Mouse (Mus musculus): ENCODE measurements around the gene Pou2f2. TPM values are rescaled to one million over a fixed set of nuclear protein-coding genes. Genes with fewer than 3 reads are reported as not detected.

The Pou2f2 gene
- polyA plus RNA-seq, 1 experiment from 2014 or later: 2.3 TPM

- 79% methylated on average over 6 of the region's 6 CpGs for WGBS
- H3K9ac ChIP-seq (replicated peaks; ENCODE audit: low read depth, low read length): no peak overlapping the region
- H3K4me1 ChIP-seq (ENCODE audit: control insufficient read depth, insufficient read depth, low read length): no peaks in the 10 kb centered on the region
- no peak for ATAC-seq (ENCODE audit: insufficient number of reproducible peaks, insufficient read depth, low FRiP score, low read depth)
- H3K27me3 ChIP-seq (ENCODE audit: control insufficient read depth, insufficient read depth, low read length): peaks cover 38% of the 10 kb centered on the region
- no peaks in the 10 kb centered on the region for H3K36me3 ChIP-seq (ENCODE audit: control insufficient read depth, insufficient read depth, low read length)
- H3K27ac ChIP-seq (ENCODE audit: low read length): no peak overlapping the region
- H3K4me2 ChIP-seq (replicated peaks; ENCODE audit: low read depth, low read length): no peak overlapping the region
- no peaks in the 10 kb centered on the region for H3K9me3 ChIP-seq (ENCODE audit: control insufficient read depth, low read depth, low read length)
- H3K4me3 ChIP-seq (ENCODE audit: low read depth, low read length): no peak overlapping the region
These were observed 4.6 kb upstream of the Pou2f2 start for GRCm38 (mm10) chr7:25184091-25184490.

GRCm38 (mm10) chr7:25181814-25182213, 2.3 kb upstream of the Pou2f2 start:
- Histone ChIP-seq H3K27ac (ENCODE audit: low read length) (no peak overlapping the region), H3K4me1 (ENCODE audit: control insufficient read depth, insufficient read depth, low read length) (no peaks in the 10 kb centered on the region), H3K4me2 (replicated peaks; ENCODE audit: low read depth, low read length) (no peak overlapping the region), H3K36me3 (ENCODE audit: control insufficient read depth, insufficient read depth, low read length) (no peaks in the 10 kb centered on the region), H3K4me3 (ENCODE audit: low read depth, low read length) (no peak overlapping the region), H3K27me3 (ENCODE audit: control insufficient read depth, insufficient read depth, low read length) (peaks cover 55% of the 10 kb centered on the region), H3K9me3 (ENCODE audit: control insufficient read depth, low read depth, low read length) (no peaks in the 10 kb centered on the region), H3K9ac (replicated peaks; ENCODE audit: low read depth, low read length) (no peak overlapping the region)
- ATAC-seq (ENCODE audit: insufficient number of reproducible peaks, insufficient read depth, low FRiP score, low read depth): no peak
- 5% methylated on average over 21 of the region's 21 CpGs for WGBS

- H3K4me2 ChIP-seq (replicated peaks; ENCODE audit: low read depth, low read length): no peak overlapping the region
- H3K9me3 ChIP-seq (ENCODE audit: control insufficient read depth, low read depth, low read length): no peaks in the 10 kb centered on the region
- no peak for ATAC-seq (ENCODE audit: insufficient number of reproducible peaks, insufficient read depth, low FRiP score, low read depth)
- no peak overlapping the region for H3K27ac ChIP-seq (ENCODE audit: low read length)
- 2% methylated on average over 15 of the region's 15 CpGs for WGBS
- H3K36me3 ChIP-seq (ENCODE audit: control insufficient read depth, insufficient read depth, low read length): no peaks in the 10 kb centered on the region
- H3K27me3 ChIP-seq (ENCODE audit: control insufficient read depth, insufficient read depth, low read length): peaks cover 58% of the 10 kb centered on the region
- no peaks in the 10 kb centered on the region for H3K4me1 ChIP-seq (ENCODE audit: control insufficient read depth, insufficient read depth, low read length)
- no peak overlapping the region for H3K9ac ChIP-seq (replicated peaks; ENCODE audit: low read depth, low read length)
- no peak overlapping the region for H3K4me3 ChIP-seq (ENCODE audit: low read depth, low read length)
These were observed 1.8 kb upstream of the Pou2f2 start for GRCm38 (mm10) chr7:25181331-25181790.

- Histone ChIP-seq H3K4me3 (ENCODE audit: low read depth, low read length) (no peak overlapping the region), H3K27me3 (ENCODE audit: control insufficient read depth, insufficient read depth, low read length) (peaks cover 62% of the 10 kb centered on the region), H3K9me3 (ENCODE audit: control insufficient read depth, low read depth, low read length) (no peaks in the 10 kb centered on the region), H3K4me2 (replicated peaks; ENCODE audit: low read depth, low read length) (no peak overlapping the region), H3K9ac (replicated peaks; ENCODE audit: low read depth, low read length) (no peak overlapping the region), H3K4me1 (ENCODE audit: control insufficient read depth, insufficient read depth, low read length) (no peaks in the 10 kb centered on the region), H3K27ac (ENCODE audit: low read length) (no peak overlapping the region), H3K36me3 (ENCODE audit: control insufficient read depth, insufficient read depth, low read length) (no peaks in the 10 kb centered on the region)
- WGBS: 6% methylated on average over 6 of the region's 6 CpGs
- no peak for ATAC-seq (ENCODE audit: insufficient number of reproducible peaks, insufficient read depth, low FRiP score, low read depth)
These were observed 986 bp upstream of the Pou2f2 start for GRCm38 (mm10) chr7:25180512-25180911.

GRCm38 (mm10) chr7:25178787-25179605, 530 bp downstream of the Pou2f2 start:
- Histone ChIP-seq H3K27ac (ENCODE audit: low read length) (no peak overlapping the region), H3K4me1 (ENCODE audit: control insufficient read depth, insufficient read depth, low read length) (no peaks in the 10 kb centered on the region), H3K27me3 (ENCODE audit: control insufficient read depth, insufficient read depth, low read length) (peaks cover 57% of the 10 kb centered on the region), H3K9me3 (ENCODE audit: control insufficient read depth, low read depth, low read length) (no peaks in the 10 kb centered on the region), H3K4me3 (ENCODE audit: low read depth, low read length) (peak overlapping the region; percentile 37), H3K36me3 (ENCODE audit: control insufficient read depth, insufficient read depth, low read length) (no peaks in the 10 kb centered on the region), H3K4me2 (replicated peaks; ENCODE audit: low read depth, low read length) (peak overlapping the region; percentile 73), H3K9ac (replicated peaks; ENCODE audit: low read depth, low read length) (no peak overlapping the region)
- WGBS: 1% methylated on average over 56 of the region's 56 CpGs
- peak; percentile 56; the same call in 1 of the 2 replicates for ATAC-seq (ENCODE audit: insufficient number of reproducible peaks, insufficient read depth, low FRiP score, low read depth)

- no peak for ATAC-seq (ENCODE audit: insufficient number of reproducible peaks, insufficient read depth, low FRiP score, low read depth)
- no peak overlapping the region for H3K9ac ChIP-seq (replicated peaks; ENCODE audit: low read depth, low read length)
These were observed 1.2 kb downstream of the Pou2f2 start for GRCm38 (mm10) chr7:25178317-25178716.

GRCm38 (mm10) chr7:25174343-25174742, 5.2 kb downstream of the Pou2f2 start:
- no peak overlapping the region for H3K4me2 ChIP-seq (replicated peaks; ENCODE audit: low read depth, low read length)

More at GRCm38 (mm10) chr7:25178317-25178716, 1.2 kb downstream of the Pou2f2 start:
- H3K36me3 ChIP-seq (ENCODE audit: control insufficient read depth, insufficient read depth, low read length): no peaks in the 10 kb centered on the region
- H3K27ac ChIP-seq (ENCODE audit: low read length): no peak overlapping the region
- H3K4me3 ChIP-seq (ENCODE audit: low read depth, low read length): peak overlapping the region; percentile 37
- peak overlapping the region; percentile 73 for H3K4me2 ChIP-seq (replicated peaks; ENCODE audit: low read depth, low read length)
- WGBS: under 1% methylated on average over 17 of the region's 17 CpGs
- no peaks in the 10 kb centered on the region for H3K9me3 ChIP-seq (ENCODE audit: control insufficient read depth, low read depth, low read length)
- H3K4me1 ChIP-seq (ENCODE audit: control insufficient read depth, insufficient read depth, low read length): no peaks in the 10 kb centered on the region
- H3K27me3 ChIP-seq (ENCODE audit: control insufficient read depth, insufficient read depth, low read length): peaks cover 57% of the 10 kb centered on the region

GRCm38 (mm10) chr7:25172669-25173068, 6.9 kb downstream of the Pou2f2 start:
- no peak for ATAC-seq (ENCODE audit: insufficient number of reproducible peaks, insufficient read depth, low FRiP score, low read depth)
- peaks cover 15% of the 10 kb centered on the region for H3K27me3 ChIP-seq (ENCODE audit: control insufficient read depth, insufficient read depth, low read length)
- no peak overlapping the region for H3K4me2 ChIP-seq (replicated peaks; ENCODE audit: low read depth, low read length)
- H3K9me3 ChIP-seq (ENCODE audit: control insufficient read depth, low read depth, low read length): no peaks in the 10 kb centered on the region
- no peak overlapping the region for H3K9ac ChIP-seq (replicated peaks; ENCODE audit: low read depth, low read length)
- whole genome bisulfite sequencing: 12% methylated on average over 5 of the region's 5 CpGs
- H3K4me3 ChIP-seq (ENCODE audit: low read depth, low read length): no peak overlapping the region
- no peaks in the 10 kb centered on the region for H3K4me1 ChIP-seq (ENCODE audit: control insufficient read depth, insufficient read depth, low read length)
- H3K36me3 ChIP-seq (ENCODE audit: control insufficient read depth, insufficient read depth, low read length): no peaks in the 10 kb centered on the region
- no peak overlapping the region for H3K27ac ChIP-seq (ENCODE audit: low read length)

More at GRCm38 (mm10) chr7:25174343-25174742, 5.2 kb downstream of the Pou2f2 start:
- H3K9me3 ChIP-seq (ENCODE audit: control insufficient read depth, low read depth, low read length): no peaks in the 10 kb centered on the region
- no peak for ATAC-seq (ENCODE audit: insufficient number of reproducible peaks, insufficient read depth, low FRiP score, low read depth)
- peaks cover 24% of the 10 kb centered on the region for H3K27me3 ChIP-seq (ENCODE audit: control insufficient read depth, insufficient read depth, low read length)
- no peaks in the 10 kb centered on the region for H3K36me3 ChIP-seq (ENCODE audit: control insufficient read depth, insufficient read depth, low read length)
- no peaks in the 10 kb centered on the region for H3K4me1 ChIP-seq (ENCODE audit: control insufficient read depth, insufficient read depth, low read length)
- H3K9ac ChIP-seq (replicated peaks; ENCODE audit: low read depth, low read length): no peak overlapping the region
- no peak overlapping the region for H3K4me3 ChIP-seq (ENCODE audit: low read depth, low read length)
- no peak overlapping the region for H3K27ac ChIP-seq (ENCODE audit: low read length)
- WGBS: 58% methylated on average over 11 of the region's 11 CpGs
